Mouse (Mus musculus) urinary bladder, adult 18-20 months (tissue): ENCODE data around the gene Dhdds.
"Not testable (repeated sequence)": the region's sequence is repeated elsewhere in the genome, so short reads cannot be mapped to it uniquely, and the experiment has no call there.

Experiments
- DNase-seq, 2 experiments: peaks; one replicate each; pipeline ENCODE4 v3.0.0; 2022; ENCODE audit warnings: low spot score in 2 of 2, mixed read lengths in 2 of 2

Gene Dhdds

DNA sequence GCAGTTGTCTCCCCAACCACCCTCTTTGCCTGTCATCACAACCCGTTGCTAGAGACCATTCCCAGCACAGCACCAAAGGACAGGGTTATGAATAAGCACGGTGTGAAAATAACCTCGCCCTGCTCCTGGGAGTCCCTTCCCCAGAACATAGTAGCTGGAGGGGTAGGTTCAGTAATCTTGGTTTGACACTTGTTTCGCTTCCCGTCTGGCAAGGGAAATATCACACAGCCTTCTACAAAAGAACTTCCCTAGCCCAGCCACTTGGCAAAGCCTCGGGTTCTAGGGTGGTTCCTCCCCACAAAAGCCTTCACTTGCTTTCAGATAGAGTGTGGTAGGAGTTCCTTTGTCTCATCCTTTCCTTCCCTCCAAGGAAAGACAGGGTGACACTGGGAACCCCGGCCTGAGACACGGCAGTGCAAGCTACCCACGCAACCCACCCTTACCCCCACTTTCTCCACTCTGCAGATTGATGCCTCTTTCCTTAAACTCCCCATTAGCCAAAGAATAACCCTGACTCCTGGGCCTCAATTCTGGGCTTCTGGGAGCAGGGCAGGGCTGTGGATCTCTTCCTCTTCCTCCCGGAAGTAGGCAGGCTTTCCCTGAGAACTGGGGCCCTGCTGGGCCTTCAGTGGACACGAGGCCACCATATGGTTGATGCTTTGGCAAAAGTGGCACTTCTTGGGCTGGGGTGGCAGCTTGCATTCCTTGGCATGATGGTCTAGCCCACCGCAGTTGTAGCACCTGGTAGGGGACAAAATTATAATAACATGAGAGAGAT is 5.1 kb upstream of the Dhdds start:
- DNase-seq = no peak

DNA sequence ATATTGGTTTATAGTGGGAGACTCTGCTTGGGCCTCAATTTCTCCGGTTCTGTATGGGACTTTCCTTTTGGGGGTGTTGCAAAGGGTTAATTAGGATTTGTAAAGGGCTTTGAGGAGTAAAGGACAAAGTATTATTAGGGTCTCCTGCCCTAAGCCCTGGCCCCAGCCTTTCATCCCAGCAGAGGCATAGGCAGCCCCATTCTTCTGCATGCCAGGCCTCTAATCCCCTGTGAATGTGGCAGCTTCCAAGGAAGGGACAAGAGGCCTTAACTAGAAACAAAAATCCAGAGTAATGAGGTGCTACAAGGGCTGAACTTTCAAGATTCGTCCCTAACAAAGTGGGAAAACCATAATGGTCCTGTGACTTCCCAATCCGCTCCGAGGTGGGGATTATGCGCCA is 2.2 kb upstream of the Dhdds start:
- no peak for DNase-seq

DNA sequence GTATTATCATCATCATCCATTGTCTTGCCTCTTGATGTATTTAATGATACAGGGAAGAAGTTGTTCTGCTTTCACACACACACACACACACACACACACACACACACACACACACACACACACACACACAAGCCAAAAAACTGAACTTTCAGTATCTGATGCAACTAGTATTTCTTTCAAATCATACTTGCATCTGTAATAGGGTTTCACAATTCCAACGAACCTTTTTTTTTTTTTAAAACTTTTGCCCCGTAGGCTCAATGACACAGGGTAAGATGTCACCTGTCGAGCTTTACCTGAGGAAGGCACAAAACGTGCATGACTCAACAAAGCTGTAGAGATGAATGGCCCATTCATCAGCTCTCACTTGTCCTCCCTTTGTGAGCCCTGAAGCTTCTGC is 1.5 kb upstream of the Dhdds start:
- no peak for DNase-seq

DNA sequence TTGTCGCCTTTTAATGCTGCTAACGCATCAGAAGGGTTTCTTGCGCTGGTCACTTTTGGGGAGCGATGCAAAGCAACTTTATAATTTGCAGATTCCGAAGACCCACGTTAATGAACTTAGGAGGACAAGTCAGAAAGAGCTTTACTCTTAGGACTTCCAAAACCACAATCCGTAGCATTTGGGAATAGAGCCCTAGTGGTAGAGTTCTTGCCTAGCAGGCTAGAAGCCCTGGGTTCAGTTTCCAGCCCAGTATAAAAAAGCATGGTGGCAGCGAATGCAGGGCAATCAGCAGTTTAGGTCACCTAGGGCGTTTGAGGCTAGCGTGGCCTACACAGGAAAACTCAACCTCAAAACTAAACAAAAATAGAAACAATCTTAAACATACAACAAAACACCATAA is 992 bp upstream of the Dhdds start:
- no peak for DNase-seq

DNA sequence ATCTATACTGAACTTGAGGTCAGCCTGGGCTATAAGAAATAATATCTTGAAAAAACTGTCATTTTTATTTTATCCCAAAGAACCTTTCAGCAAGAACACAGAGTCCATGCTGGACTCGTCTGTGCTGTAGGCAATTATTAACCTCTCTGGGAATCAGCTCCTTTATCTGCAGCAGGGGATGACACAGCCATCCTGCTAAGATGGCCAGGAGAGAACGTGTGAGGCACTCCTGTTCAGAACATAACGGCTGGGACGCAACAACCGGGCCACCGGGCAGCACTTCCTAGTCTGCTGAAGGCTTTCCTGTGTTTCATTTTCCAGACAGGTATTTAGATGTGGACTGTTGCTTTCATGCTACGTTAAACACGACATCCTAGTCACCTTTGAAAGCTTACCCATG is 6.0 kb downstream of the Dhdds start:
- no peak for DNase-seq

DNA sequence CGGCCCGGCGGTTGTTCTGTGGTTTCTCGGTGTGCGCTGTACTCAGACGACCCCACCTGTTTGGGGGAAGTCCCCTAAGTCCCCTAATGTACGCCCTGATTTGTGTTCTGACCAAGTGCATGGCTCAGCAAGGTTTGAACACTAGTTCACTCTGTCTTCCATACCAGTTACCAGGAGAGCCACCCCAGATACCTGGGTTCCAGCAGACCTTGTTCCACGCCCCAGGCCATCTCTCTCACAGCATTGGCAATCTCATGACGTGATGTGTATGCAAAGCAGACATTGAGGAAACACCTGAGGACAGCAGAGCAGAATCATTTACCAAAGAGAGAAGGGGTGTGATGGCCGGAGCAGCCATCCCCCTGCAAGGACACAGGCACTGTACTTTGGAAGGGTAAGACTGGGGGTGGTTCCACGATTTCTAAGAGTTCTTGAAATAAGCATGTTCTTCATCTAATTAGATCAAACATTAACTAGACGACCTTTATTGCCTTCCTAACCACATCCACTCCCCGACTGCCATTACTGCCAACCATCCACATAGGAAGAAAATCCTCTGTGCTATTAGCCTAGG is 9.5 kb downstream of the Dhdds start:
- no peak for DNase-seq

DNA sequence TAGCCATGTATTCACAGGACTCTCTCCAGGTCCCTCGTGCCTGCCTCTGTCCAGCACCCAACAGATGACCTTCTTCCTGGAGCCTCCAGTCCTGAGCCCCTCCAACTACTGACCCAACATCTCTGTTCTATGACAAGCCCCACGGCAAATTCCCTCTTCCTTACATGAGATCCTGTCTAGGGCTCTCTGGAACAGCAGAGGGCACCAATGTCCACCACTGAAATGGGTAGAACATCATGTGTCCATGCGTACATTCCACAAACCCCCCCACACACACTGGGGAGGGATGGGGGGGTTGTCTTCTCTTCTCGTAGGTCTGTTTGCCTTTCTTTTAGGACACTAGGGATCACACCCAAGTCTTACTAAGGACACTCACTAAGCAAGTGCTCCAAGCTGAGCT is 10.7 kb downstream of the Dhdds start:
- DNase-seq = no peak

DNA sequence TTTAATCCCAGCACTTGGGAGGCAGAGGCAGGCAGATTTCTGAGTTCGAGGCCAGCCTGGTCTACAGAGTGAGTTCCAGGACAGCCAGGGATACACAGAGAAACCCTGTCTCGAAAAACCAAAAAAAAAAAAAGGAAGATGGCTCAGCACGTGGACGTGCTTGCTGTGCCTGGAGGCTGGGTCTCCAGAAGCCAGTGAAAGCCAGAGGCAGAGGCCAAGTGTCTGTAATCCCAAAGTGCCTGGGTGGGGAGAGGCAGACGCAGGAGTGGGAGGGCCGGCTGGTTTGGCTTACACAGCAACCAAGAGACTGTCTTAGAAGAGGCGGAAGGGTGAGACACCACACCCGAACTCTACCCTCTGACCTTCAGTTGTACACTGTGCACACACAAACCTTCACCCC is 12.4 kb downstream of the Dhdds start:
- not testable (repeated sequence) for DNase-seq

DNA sequence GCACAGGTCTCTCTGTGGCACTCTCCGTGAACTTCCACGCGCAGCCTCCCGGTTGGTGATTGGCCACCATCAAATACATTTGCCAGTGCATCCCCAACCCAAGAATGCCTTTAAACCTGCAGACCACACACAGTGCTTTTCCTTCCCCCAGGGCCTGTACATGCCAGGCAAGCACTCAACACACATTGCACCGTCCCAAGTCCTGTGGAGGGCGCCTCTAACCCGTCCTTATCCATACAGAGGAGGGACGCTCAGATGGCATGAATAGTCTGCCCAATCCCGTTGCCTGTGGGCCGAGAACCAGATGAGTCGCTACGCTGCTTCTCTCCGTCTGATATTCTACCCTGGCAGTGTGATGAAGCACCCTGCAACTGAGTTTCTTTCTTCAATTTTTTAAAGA is 17.8 kb downstream of the Dhdds start:
- no peak for DNase-seq

DNA sequence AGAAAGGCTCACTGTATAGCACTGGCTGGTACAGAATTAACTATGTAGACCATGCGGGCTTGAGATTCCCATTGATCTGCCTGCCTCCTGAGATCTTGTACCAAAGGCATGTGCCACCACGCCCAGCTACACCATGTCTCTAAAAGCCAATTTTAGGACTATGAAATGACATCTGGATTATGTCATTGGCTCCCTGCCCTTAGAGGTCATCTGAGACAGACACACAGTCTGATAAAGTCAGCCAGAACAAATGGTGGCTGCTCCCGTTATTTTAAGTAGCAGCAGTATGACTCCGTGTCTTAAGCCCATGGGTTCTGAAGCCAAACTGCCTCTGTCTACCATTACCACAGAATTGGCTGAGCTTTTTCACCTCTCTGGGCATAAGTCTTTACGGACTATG is 20.2 kb downstream of the Dhdds start:
- DNase-seq = no peak

DNA sequence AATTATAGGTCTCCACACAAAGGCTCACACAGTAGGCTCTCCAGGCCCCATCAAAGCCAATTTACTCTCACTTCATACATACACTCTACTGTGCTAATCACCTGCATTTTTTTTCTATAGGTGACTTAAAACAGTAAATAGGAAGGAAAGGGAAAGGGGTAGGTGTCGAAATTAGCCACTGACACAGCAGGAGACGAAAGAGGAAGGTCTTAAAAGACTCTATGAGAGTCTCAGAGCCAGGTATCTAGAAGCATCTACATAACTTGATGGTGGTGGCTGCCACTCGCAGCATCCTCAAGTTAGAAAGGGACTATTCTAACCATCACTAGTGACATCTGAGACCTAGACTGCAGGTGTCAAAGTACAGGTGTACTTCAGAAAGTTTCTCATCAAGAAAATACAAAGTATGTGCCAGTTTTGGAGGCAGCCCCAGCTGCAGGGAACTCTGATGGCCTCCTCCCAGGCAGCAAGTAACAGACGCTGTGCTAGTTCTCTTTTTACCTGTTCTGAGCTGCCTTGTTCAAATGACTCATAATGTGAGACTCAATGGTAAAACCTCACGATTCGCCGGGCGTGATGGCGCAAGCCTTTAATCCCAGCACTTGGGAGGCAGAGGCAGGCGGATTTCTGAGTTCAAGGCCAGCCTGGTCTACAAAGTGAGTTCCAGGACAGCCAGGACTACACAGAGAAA is 22.6 kb downstream of the Dhdds start:
- DNase-seq = no peak

DNA sequence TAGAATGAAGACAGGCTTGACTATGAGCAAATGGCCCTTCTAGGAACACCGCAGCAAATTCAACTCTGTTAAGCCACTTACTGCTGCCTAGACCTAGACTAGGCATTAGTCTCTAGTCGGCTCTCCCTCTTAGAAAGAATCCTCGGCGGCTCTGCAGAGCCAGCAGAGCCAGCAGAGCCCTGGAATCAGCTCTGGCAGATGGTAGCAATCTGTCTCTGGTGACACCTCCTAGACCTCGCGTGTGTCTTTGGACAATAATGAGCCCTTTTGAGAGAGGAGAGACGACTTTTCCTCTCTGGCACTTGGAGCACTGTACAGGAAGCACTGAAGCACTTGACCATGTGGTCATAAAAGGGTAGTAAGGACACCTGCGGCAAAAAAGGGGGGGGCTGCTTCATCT is 29.0 kb downstream of the Dhdds start:
- DNase-seq = no peak

DNA sequence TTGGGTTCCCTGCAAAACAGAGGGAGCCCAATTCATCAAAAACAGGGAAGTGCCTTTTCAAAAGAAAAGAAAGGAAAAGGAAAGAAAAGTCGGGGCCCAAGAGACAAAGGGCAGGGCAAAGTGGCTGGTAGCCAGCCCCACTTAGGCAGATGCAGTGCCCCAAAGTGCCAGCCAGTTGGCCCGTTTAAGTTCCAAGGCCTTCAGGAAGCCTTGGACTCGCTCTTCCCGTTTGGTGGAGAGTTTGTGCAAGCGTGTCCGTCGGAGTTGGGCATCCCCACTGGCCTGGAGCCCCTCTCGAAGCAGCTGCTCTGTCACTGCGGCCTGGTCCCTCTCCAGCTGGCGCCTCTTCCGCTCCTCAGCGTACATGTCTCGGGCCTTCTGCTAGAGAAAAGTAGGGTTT is 29.8 kb downstream of the Dhdds start:
- DNase-seq = no peak

DNA sequence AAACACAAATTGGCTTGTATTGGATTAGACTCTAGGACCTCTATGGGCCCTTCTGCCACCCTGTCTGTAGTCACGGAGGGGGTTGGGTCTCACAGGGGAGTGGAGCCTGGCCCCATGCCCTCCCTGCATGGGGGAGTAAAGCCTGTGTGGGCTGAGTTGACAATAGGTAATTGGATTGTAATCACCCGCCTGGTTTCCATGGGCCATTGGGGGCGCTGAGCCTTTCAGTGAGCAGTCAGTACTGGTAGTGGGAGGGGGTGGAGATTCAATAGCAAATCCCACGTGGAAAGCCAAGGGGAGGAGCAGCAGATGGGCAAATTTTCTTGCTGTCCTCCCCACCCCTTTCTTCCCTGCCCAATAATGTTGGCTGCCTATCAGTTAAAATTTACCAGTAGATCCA is 30.5 kb downstream of the Dhdds start:
- no peak for DNase-seq

DNA sequence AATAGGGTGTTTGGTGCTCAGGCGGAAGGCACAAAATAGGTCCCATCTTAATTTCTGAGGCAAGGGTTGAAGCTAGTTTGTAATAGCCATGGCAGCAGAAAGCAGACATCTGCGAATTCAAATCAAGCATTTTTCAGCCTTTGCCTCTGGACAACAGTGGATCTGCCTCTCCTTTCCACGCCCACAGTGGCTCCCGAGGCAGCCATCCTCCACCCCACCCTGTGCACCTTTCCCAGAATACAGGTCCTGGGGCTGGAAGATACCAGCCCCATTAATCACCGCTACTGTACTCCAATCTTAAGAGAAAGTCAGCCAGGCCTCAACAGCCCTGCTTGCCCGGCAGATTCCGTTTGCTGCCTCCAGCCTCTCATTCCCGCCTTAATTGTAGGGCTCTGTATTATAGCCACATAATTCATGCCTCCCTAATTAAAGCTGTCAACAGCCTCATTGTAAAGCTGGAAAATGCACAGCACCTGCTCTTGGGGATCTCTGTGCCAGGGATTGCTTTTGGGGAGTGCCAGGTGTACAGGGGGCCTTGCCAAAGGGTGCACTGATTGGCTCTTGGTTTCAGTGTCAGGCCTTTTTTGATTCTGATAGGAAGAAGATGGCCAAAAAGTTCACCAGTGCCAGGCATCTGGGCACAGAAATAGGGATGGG is 31.5 kb downstream of the Dhdds start:
- DNase-seq = no peak

DNA sequence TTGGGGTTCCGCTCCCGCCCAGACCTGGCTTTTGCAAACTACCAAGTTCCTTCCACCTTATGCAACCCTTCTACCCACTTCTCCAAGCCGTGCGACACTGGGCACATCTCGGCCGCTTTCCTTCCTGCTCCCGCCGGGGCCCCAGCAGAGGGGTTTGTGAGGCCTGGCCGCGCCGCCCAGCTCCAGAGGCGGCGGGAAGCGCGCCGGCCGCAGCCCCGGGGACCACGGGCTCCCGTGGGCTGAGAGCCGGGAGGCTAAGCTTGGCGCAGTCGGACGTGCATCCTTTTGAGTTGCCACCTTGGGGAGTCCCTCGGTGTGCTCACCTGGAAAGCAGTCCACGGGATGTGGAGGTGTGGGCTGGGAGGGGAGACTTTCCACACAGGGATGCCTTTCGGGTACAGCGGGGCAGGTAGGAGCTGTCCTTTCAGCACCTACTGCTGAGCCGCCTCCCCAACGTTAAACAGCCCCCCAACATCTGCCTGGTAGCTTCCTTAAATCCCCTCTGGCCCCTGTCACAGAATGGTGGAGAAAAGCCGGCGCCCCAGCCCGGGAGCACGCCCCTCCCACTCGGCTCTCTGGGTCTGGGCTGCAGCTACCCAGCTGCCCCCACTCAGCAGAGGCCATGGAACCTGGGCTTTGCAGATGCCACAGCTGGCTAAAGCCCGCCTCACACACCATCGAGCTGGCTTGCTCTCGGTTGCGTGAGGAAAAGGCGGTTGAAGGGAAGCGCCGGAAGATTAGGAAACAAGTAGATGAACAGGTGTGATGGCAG is 32.4 kb downstream of the Dhdds start, which contains the start of gene Hmgn2:
Gene Hmgn2 (minus strand): TSS at position 501 of the 772 bp plus-strand sequence.
- peak; percentile 10 to 40 for DNase-seq

DNA sequence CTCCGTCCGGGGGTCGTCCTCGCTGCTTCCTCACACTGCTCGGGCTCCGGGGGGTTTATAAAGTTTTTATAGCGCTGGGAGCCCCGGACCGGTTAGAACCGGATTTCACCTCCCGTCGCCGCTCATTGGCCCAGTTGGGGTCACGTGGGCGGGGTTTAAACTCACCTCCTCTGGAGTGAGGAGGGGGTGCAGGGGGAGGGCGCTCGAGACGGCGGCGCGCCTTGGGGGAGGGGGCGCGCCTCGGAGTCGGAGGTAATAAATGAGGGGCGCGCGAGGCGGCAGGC is 32.9 kb downstream of the Dhdds start:
- peak; percentile 71 to 77 for DNase-seq

DNA sequence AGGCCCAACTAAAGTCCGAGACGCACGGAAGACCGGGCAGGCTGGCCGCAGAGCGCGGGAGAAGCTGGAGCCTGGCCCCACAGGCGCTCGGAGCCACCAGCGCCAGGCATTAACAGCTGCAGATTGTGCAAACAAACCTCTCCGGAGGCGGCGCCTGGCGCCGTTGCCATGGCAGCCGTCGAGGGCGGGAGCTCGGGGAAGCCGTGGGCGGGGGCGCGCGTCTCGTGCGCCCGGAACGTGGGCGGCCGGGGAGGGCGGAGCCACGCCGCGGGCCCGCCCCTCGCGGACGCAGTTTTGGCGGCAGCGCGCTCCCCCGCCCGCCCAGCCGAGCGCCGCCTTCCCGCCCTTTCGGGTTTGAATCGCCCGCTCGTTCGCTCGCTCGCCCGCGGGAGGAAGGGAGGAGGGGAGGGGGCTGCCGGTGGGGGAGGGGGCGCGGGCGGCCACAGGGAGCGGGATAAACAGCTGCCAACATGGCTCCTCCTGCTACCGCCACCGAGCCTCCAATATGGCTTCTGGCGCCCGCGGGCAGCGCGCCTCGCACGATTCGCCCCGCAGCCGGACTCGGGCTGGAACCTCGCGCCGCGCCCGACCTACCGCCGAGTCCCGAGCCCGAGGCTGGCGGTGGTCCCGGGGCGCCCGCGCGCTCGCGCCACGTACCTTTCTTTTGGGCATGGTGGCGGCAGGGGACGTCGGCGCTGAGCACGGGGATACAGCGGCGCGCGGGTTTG is 33.4 kb downstream of the Dhdds start:
- peak; percentile 97 to 98 for DNase-seq

DNA sequence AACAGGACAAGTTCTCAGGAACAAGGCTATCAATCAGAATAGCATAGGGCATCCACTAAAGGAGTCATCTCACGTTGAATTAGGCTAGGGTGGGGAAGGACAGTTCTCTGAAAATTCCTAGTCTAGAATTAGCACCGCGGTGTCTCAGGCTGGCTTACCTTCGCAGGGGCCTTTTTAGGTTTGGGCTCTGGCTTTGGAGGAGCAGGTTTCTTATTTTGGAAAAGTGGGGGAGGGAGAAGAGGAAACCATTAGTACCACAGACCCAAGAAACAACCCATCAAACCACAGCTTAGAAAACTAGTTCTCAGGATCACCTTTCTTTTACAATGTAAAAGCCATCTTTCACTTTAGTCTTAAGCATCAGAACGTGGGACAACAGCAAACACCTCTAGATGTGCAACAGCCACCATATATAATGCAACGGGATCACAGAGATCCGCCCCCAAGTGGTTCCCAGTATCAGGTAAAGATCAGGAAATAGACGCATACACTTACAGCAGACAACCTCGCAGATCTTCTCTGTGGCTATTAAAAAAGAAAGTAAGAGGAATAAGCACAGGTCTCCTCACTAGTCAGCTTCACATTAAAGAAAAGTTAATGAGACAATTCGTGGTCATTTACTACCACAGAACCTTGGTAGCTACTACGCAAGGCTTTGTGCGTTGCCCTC is 34.3 kb downstream of the Dhdds start:
- DNase-seq = no peak

DNA sequence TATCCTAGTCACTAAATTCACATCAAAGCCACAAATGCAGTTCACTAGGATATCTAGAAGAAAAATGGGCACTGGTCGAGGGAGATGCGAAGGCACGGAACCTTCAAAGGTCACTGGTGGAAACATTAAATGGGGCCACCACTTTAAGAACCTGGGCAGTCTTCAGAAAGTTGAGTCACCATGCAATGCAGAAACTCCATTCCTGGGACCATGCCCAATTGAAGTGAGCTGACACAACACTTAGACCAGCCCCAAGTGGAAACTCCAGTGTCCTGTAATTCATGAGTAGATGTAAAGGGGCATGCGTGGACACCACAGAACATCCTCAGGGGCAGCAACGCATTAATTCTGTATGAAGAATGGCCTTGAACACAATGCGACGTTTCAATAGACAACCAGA is 38.2 kb downstream of the Dhdds start:
- no peak for DNase-seq

DNA sequence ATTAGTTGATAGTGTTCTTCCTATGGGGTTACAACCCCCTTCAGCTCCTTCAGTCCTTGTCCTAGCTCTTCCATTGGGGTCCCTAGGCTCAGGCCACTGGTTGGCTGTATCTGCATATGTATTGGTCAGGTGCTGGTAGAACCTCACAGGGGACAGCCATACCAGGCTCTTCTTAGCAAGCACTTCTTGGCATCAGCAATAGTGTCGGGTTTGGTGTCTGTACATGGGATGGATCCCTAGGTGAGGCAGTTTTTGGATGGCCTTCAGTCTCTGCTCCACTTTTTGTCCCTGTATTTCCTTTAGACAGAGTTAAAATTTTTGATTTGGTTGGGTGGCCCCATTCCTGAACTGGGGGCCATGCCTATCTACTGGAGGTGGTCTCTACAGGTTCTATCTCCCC is 41.8 kb downstream of the Dhdds start:
- no peak for DNase-seq
